Mouse (Mus musculus) limb, embryonic 11.5 days (tissue): ENCODE results near the gene Kat2b. TPM values are rescaled to one million over a fixed set of nuclear protein-coding genes. Genes with fewer than 3 reads are reported as not detected.
"Not testable (repeated sequence)": the region's sequence is repeated elsewhere in the genome, so short reads cannot be mapped to it uniquely, and the experiment has no call there.

Experiments used
- ATAC-seq: fragments of 200-750 bp; cut with Nextera tagmentation; 2 replicates; pipeline ENCODE4 v1.8.0; 2017; ENCODE audit warnings: low read depth; ENCODE audit not compliant: insufficient number of reproducible peaks, low FRiP score, low TSS enrichment
- DNase-seq: peaks from one replicate; pipeline ENCODE4 v3.0.0-alpha.2; 2015; ENCODE audit warnings: low spot score
- H3K27ac ChIP-seq: fragments of 300-500 bp; sonication (generic); replicated peaks from 2 replicates; pipeline ENCODE4 v1.5.1; 2014; ENCODE audit warnings: low read depth, mild to moderate bottlenecking, low read length
- H3K27me3 ChIP-seq: fragments of 300-500 bp; sonication (generic); 2 replicates; pipeline ENCODE4 v1.6.1; 2014; ENCODE audit warnings: mild to moderate bottlenecking, low read length, mixed read lengths; ENCODE audit not compliant: control insufficient read depth, insufficient read depth
- H3K36me3 ChIP-seq: fragments of 300-500 bp; sonication (generic); 2 replicates; pipeline ENCODE4 v1.6.1; 2014; ENCODE audit warnings: mild to moderate bottlenecking, low read length, moderate library complexity, mixed read lengths; ENCODE audit not compliant: control insufficient read depth, insufficient read depth
- H3K4me1 ChIP-seq: fragments of 300-500 bp; sonication (generic); 2 replicates; pipeline ENCODE4 v1.6.1; 2014; ENCODE audit warnings: low read length, mixed read lengths; ENCODE audit not compliant: control insufficient read depth, insufficient read depth
- H3K4me2 ChIP-seq: fragments of 300-500 bp; sonication (generic); 2 replicates; pipeline ENCODE4 v1.6.1; 2014; ENCODE audit warnings: low read depth, mild to moderate bottlenecking, moderate library complexity; ENCODE audit not compliant: severe bottlenecking
- H3K4me3 ChIP-seq: fragments of 300-500 bp; sonication (generic); 2 replicates; pipeline ENCODE4 v1.5.1; 2014; ENCODE audit warnings: low read depth, low read length
- H3K9ac ChIP-seq: fragments of 300-500 bp; sonication (generic); 2 replicates; pipeline ENCODE4 v1.6.1; 2014; ENCODE audit warnings: mild to moderate bottlenecking, low read length
- H3K9me3 ChIP-seq: fragments of 300-500 bp; sonication (generic); 2 replicates; pipeline ENCODE4 v1.6.1; 2016; ENCODE audit warnings: low read length; ENCODE audit not compliant: control insufficient read depth
- WGBS: fragments of 180-500 bp; shearing (Covaris S2); extraction: QIAGEN DNeasy Blood & Tissue Kit; methylation state at CpG from one replicate; pipeline ENCODE4 v1.1.7; 2014; 5-methylcytosine and 5-hydroxymethylcytosine counted together
- polyA plus RNA-seq: library from polyadenylated mRNA; unstranded; fragments of >200 nt; fragmentation: Nextera tagmentation; extraction: Ambion mirVana; gene quantifications from 2 replicates; pipeline ENCODE4 v1.2.1, GENCODE M21; 2014

Gene Kat2b
- polyA plus RNA-seq, result 2.8 and 2.9 TPM in 2 replicates

GRCm38 (mm10) chr17:53566161-53566918 lies at the start of gene Kat2b:
Kat2b (plus strand) TSS chr17:53566861.
- peak within 1 kb of the TSS; percentile 76 for H3K4me3 ChIP-seq
- H3K4me1 ChIP-seq, result peaks cover 2% of the 10 kb centered on the region; the same call in 1 of the 2 replicates
- H3K9me3 ChIP-seq, result no peaks in the 10 kb centered on the region
- H3K9ac ChIP-seq, result peak within 1 kb of the TSS; percentile 80
- H3K27ac ChIP-seq, result peak within 1 kb of the TSS; percentile 42; the same call in 1 of the 2 replicates
- 4% methylated on average over 20 of the region's 20 CpGs for WGBS
- H3K4me2 ChIP-seq, result peak within 1 kb of the TSS; percentile 97
- no peaks in the 10 kb centered on the region for H3K27me3 ChIP-seq
- no peaks in the 10 kb centered on the region for H3K36me3 ChIP-seq
- peak; percentile 34 for DNase-seq
- no peak for ATAC-seq

GRCm38 (mm10) chr17:53519364-53519763 lies 47.3 kb upstream of the Kat2b start:
- no peak overlapping the region for H3K27ac ChIP-seq
- no peak for ATAC-seq
- H3K36me3 ChIP-seq, result no peaks in the 10 kb centered on the region
- no peak overlapping the region for H3K9ac ChIP-seq
- no peak for DNase-seq
- H3K4me1 ChIP-seq, result no peaks in the 10 kb centered on the region
- no peaks in the 10 kb centered on the region for H3K27me3 ChIP-seq
- no peak overlapping the region for H3K4me3 ChIP-seq
- H3K4me2 ChIP-seq, result no peak overlapping the region
- no peaks in the 10 kb centered on the region for H3K9me3 ChIP-seq

DNA sequence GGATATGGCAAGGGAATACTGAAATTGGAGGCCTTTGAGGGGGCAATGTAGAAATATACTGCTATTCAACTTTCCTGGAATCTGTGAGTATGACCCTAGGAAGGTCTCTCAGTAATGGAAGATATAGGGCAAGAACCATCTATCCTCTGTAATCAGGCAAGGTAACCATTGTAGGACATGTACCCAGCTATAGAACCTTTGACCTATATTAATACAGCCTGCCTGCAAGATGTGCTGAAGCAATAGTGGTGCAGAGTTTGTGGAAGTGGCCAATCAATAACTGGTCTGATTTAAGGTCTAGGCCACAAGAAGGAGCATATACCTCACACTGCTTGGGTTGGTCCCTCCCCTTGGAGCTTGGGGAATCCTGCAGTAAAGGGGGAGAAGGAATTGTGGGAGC lies 46.2 kb upstream of the Kat2b start:
- no peaks in the 10 kb centered on the region for H3K36me3 ChIP-seq
- no peak overlapping the region for H3K27ac ChIP-seq
- no peaks in the 10 kb centered on the region for H3K27me3 ChIP-seq
- no peak overlapping the region for H3K4me2 ChIP-seq
- no peak for DNase-seq
- no peak overlapping the region for H3K9ac ChIP-seq
- H3K9me3 ChIP-seq, result no peaks in the 10 kb centered on the region
- no peak for ATAC-seq
- H3K4me1 ChIP-seq, result no peaks in the 10 kb centered on the region
- no peak overlapping the region for H3K4me3 ChIP-seq

DNA sequence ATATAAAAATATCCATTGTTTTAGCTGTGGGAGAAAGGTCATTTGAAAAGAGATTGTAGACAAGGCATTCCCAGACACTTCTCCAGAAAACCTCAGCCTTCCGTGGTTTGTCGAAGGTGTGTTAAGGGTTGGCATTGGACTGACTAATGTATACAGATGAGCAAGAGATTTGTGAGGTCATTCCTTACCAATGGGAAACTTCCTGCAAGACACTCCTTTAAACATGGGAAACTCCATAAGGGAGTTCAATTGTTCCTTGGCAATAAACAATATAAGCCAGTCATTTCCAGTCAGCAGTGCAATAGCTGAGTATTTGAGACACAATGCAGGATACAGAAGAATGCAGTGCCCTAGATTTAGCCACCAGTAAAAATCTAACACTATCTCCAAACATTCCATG lies 38.6 kb upstream of the Kat2b start:
- 96% methylated on average over 2 of the region's 2 CpGs for WGBS
- Histone ChIP-seq H3K36me3 (no peaks in the 10 kb centered on the region), H3K9ac (no peak overlapping the region), H3K9me3 (no peaks in the 10 kb centered on the region), H3K4me1 (no peaks in the 10 kb centered on the region), H3K4me2 (no peak overlapping the region), H3K27ac (no peak overlapping the region), H3K27me3 (no peaks in the 10 kb centered on the region), H3K4me3 (no peak overlapping the region)
- no peak for DNase-seq
- no peak for ATAC-seq

GRCm38 (mm10) chr17:53531160-53531559 lies 35.5 kb upstream of the Kat2b start:
- no peaks in the 10 kb centered on the region for H3K36me3 ChIP-seq
- no peak overlapping the region for H3K4me3 ChIP-seq
- no peak overlapping the region for H3K27ac ChIP-seq
- no peaks in the 10 kb centered on the region for H3K4me1 ChIP-seq
- H3K9me3 ChIP-seq, result no peaks in the 10 kb centered on the region
- H3K4me2 ChIP-seq, result no peak overlapping the region
- DNase-seq, result no peak
- WGBS, result 51% methylated on average over 2 of the region's 2 CpGs
- no peak for ATAC-seq
- H3K27me3 ChIP-seq, result no peaks in the 10 kb centered on the region
- no peak overlapping the region for H3K9ac ChIP-seq

- Histone ChIP-seq H3K4me1 (no peaks in the 10 kb centered on the region), H3K4me2 (no peak overlapping the region), H3K27ac (no peak overlapping the region), H3K4me3 (no peak overlapping the region), H3K9ac (no peak overlapping the region), H3K9me3 (no peaks in the 10 kb centered on the region), H3K27me3 (no peaks in the 10 kb centered on the region), H3K36me3 (no peaks in the 10 kb centered on the region)
- DNase-seq (no peak), ATAC-seq (no peak)
- WGBS, result 81% methylated on average over 2 of the region's 2 CpGs
Measured at GRCm38 (mm10) chr17:53532425-53532824, 34.2 kb upstream of the Kat2b start.

- not testable (repeated sequence) for H3K9me3 ChIP-seq, H3K4me2 ChIP-seq, H3K36me3 ChIP-seq, H3K4me3 ChIP-seq, ATAC-seq, H3K27me3 ChIP-seq, H3K27ac ChIP-seq, H3K9ac ChIP-seq, DNase-seq, H3K4me1 ChIP-seq
- WGBS, result 89% methylated on average over 2 of the region's 2 CpGs
Measured at GRCm38 (mm10) chr17:53539351-53539750, 27.3 kb upstream of the Kat2b start, which contains the start of gene Pp2d1. Pp2d1 (minus strand) TSS chr17:53539451.

GRCm38 (mm10) chr17:53542536-53542935 lies 24.1 kb upstream of the Kat2b start:
- no peaks in the 10 kb centered on the region for H3K9me3 ChIP-seq
- no peak overlapping the region for H3K9ac ChIP-seq
- no peak overlapping the region for H3K27ac ChIP-seq
- no peak for ATAC-seq
- 94% methylated on average over 4 of the region's 4 CpGs for WGBS
- H3K4me1 ChIP-seq, result no peaks in the 10 kb centered on the region
- no peaks in the 10 kb centered on the region for H3K36me3 ChIP-seq
- no peak for DNase-seq
- H3K4me3 ChIP-seq, result no peak overlapping the region
- H3K4me2 ChIP-seq, result no peak overlapping the region
- no peaks in the 10 kb centered on the region for H3K27me3 ChIP-seq
